Mouse (Mus musculus) testis, adult 2 months (tissue): ENCODE data around the gene BC035044. TPM values are rescaled to one million over a fixed set of nuclear protein-coding genes. Genes with fewer than 3 reads are reported as not detected.
"Not testable (repeated sequence)": the region's sequence is repeated elsewhere in the genome, so short reads cannot be mapped to it uniquely, and the experiment has no call there.

Experiments
- H3K27ac ChIP-seq: fragments of 200-500 bp; 2 replicates; pipeline ENCODE4 v1.5.1; 2012; ENCODE audit warnings: low read depth, low read length; ENCODE audit not compliant: control insufficient read depth, insufficient read depth
- H3K27me3 ChIP-seq: fragments of 200-500 bp; 2 replicates; pipeline ENCODE4 v1.6.1; 2012; ENCODE audit warnings: mild to moderate bottlenecking, low read length, moderate library complexity; ENCODE audit not compliant: control insufficient read depth, insufficient read depth
- H3K36me3 ChIP-seq: fragments of 200-500 bp; 2 replicates; pipeline ENCODE4 v1.6.1; 2012; ENCODE audit warnings: mild to moderate bottlenecking, low read length; ENCODE audit not compliant: control insufficient read depth, insufficient read depth
- H3K4me1 ChIP-seq: fragments of 200-500 bp; 2 replicates; pipeline ENCODE4 v1.6.1; 2012; ENCODE audit warnings: low read length; ENCODE audit not compliant: control insufficient read depth, insufficient read depth
- H3K4me3 ChIP-seq: fragments of 200-500 bp; 2 replicates; pipeline ENCODE4 v1.5.1; 2012; ENCODE audit warnings: low read depth, mild to moderate bottlenecking, low read length, moderate library complexity, mixed read lengths; ENCODE audit not compliant: control insufficient read depth
- CTCF ChIP-seq: fragments of 200-500 bp; IDR thresholded peaks from 2 replicates; pipeline ENCODE4 v1.5.1; 2012; ENCODE audit warnings: low read depth, mild to moderate bottlenecking, inconsistent platforms, low read length, moderate library complexity; ENCODE audit not compliant: control insufficient read depth, insufficient read depth, insufficient replicate concordance
- POLR2A ChIP-seq: fragments of 200-500 bp; IDR thresholded peaks from 2 replicates; pipeline ENCODE4 v1.6.1; 2012; ENCODE audit warnings: low read depth, mild to moderate bottlenecking, inconsistent platforms, low read length, moderate library complexity; ENCODE audit not compliant: control insufficient read depth
- polyA plus RNA-seq: library from polyadenylated mRNA; depleted of rRNA; stranded (reverse); fragments of >200 nt; gene quantifications from 2 replicates; pipeline ENCODE4 v1.2.3, GENCODE M21; 2012

Gene BC035044
- polyA plus RNA-seq, 1 experiment, result 0.09 TPM

GRCm38 (mm10) chr6:128842356-128842944 is 48.5 kb downstream of the BC035044 start:
- no peak for TF ChIP-seq CTCF
- no peak for TF ChIP-seq POLR2A
- no peaks in the 10 kb centered on the region for H3K27me3 ChIP-seq
- peaks cover 20% of the 10 kb centered on the region for H3K4me1 ChIP-seq
- peak overlapping the region; percentile 69 for H3K27ac ChIP-seq
- H3K36me3 ChIP-seq, result no peaks in the 10 kb centered on the region
- H3K4me3 ChIP-seq, result peak overlapping the region; percentile 87

- Histone ChIP-seq H3K27ac (no peak overlapping the region), H3K4me3 (no peak overlapping the region), H3K4me1 (peaks cover 21% of the 10 kb centered on the region), H3K36me3 (no peaks in the 10 kb centered on the region), H3K27me3 (no peaks in the 10 kb centered on the region)
- TF ChIP-seq POLR2A (no peak), CTCF (no peak)
These were observed 49.4 kb downstream of the BC035044 start for GRCm38 (mm10) chr6:128841327-128842089.

DNA sequence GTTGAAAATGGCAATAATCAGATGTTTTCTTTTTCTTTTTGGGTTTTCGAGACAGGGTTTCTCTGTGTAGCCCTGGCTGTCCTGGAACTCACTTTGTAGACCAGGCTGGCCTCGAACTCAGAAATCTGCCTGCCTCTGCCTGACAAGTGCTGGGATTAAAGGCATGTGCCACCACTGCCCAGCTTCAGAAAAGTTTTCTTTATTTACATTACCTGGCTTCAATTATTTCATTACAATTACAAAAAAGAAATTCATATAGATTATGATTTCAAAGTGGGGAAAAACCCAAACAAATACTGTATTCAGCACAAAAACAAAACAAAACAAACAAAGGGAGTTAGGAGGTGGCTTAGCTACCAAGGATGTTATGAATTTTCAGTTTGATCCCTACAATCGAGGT is 50.3 kb downstream of the BC035044 start:
- not testable (repeated sequence) for H3K36me3 ChIP-seq, H3K4me3 ChIP-seq, H3K27me3 ChIP-seq, H3K27ac ChIP-seq
- H3K4me1 ChIP-seq, result peaks cover 21% of the 10 kb centered on the region

- peaks cover 21% of the 10 kb centered on the region for H3K4me1 ChIP-seq
- no peaks in the 10 kb centered on the region for H3K27me3 ChIP-seq
- peak overlapping the region; percentile 96 for H3K4me3 ChIP-seq
- no peak overlapping the region for H3K27ac ChIP-seq
- TF ChIP-seq CTCF (no peak), POLR2A (no peak)
- H3K36me3 ChIP-seq, result no peaks in the 10 kb centered on the region
These were observed 51.0 kb downstream of the BC035044 start for GRCm38 (mm10) chr6:128839921-128840320.

DNA sequence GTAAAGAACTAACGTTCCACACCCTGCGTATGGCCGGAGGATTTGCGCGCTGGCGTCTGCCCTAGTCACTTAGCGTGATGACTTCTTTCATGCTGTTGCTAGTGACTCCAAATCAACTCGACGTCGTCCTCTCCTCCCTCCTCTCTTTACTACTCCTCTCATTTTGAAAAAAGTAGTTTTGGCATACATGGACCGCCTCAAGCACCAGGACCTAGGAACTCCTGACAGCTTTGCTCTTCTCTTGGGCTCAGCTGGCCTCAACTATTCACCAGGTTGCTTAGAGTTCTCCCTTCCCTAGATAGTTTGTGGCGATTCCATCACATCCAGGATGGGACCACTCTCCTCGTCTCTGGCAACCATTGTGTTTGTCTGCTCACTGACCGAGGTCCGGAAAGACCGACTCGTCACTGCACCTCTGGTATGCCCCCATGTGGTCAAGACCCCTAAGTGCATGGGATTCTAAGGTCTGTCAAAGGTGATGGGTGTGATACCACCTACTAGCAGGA is 51.6 kb downstream of the BC035044 start:
- 0 out of 2 replicates have a peak, but pooled peaks have one; percentile 40 for TF ChIP-seq POLR2A
- TF ChIP-seq CTCF, result peak; percentile 77; the same call in 1 of the 2 replicates
- H3K4me1 ChIP-seq, result peaks cover 21% of the 10 kb centered on the region
- H3K4me3 ChIP-seq, result peak overlapping the region; percentile 96
- no peaks in the 10 kb centered on the region for H3K36me3 ChIP-seq
- H3K27ac ChIP-seq, result peak overlapping the region; percentile 87
- no peaks in the 10 kb centered on the region for H3K27me3 ChIP-seq

GRCm38 (mm10) chr6:128838342-128839265 is 52.3 kb downstream of the BC035044 start:
- no peak for TF ChIP-seq POLR2A
- no peak for TF ChIP-seq CTCF
- H3K27ac ChIP-seq, result peak overlapping the region; percentile 87
- peaks cover 16% of the 10 kb centered on the region for H3K4me1 ChIP-seq
- peak overlapping the region; percentile 96 for H3K4me3 ChIP-seq
- H3K27me3 ChIP-seq, result no peaks in the 10 kb centered on the region
- no peaks in the 10 kb centered on the region for H3K36me3 ChIP-seq
